Mouse (Mus musculus): ENCODE data around the gene Lexm. TPM values are rescaled to one million over a fixed set of nuclear protein-coding genes. Genes with fewer than 3 reads are reported as not detected.
A peak's percentile ranks its signal among the peaks of the same experiment; 100 is the strongest.

Lexm gene
- polyA plus RNA-seq, 1 experiment, result not detected

GRCm38 (mm10) chr4:106569680-106570079 is 47.4 kb downstream of the Lexm start:
- no peak overlapping the region for H3K27ac ChIP-seq (ENCODE audit: insufficient read depth, low read depth, low read length)
- H3K4me3 ChIP-seq (ENCODE audit: insufficient read depth, low read length), result no peak overlapping the region
- no peaks in the 10 kb centered on the region for H3K4me1 ChIP-seq (ENCODE audit: control insufficient read depth, insufficient read depth, low read length)
- no peak for TF ChIP-seq POLR2A (IDR thresholded peaks at IDR 0.05; ENCODE audit: borderline replicate concordance, low read depth, low read length)
- TF ChIP-seq CTCF (IDR thresholded peaks at IDR 0.05; ENCODE audit: low read depth, low read length), result no peak

- Histone ChIP-seq H3K27ac (ENCODE audit: insufficient read depth, low read depth, low read length) (no peak overlapping the region), H3K4me3 (ENCODE audit: insufficient read depth, low read length) (no peak overlapping the region), H3K4me1 (ENCODE audit: control insufficient read depth, insufficient read depth, low read length) (peaks cover 23% of the 10 kb centered on the region)
- TF ChIP-seq POLR2A (IDR thresholded peaks at IDR 0.05; ENCODE audit: borderline replicate concordance, low read depth, low read length), result no peak
- no peak for TF ChIP-seq CTCF (IDR thresholded peaks at IDR 0.05; ENCODE audit: low read depth, low read length)
These were observed 52.9 kb downstream of the Lexm start for GRCm38 (mm10) chr4:106564161-106564560.

DNA sequence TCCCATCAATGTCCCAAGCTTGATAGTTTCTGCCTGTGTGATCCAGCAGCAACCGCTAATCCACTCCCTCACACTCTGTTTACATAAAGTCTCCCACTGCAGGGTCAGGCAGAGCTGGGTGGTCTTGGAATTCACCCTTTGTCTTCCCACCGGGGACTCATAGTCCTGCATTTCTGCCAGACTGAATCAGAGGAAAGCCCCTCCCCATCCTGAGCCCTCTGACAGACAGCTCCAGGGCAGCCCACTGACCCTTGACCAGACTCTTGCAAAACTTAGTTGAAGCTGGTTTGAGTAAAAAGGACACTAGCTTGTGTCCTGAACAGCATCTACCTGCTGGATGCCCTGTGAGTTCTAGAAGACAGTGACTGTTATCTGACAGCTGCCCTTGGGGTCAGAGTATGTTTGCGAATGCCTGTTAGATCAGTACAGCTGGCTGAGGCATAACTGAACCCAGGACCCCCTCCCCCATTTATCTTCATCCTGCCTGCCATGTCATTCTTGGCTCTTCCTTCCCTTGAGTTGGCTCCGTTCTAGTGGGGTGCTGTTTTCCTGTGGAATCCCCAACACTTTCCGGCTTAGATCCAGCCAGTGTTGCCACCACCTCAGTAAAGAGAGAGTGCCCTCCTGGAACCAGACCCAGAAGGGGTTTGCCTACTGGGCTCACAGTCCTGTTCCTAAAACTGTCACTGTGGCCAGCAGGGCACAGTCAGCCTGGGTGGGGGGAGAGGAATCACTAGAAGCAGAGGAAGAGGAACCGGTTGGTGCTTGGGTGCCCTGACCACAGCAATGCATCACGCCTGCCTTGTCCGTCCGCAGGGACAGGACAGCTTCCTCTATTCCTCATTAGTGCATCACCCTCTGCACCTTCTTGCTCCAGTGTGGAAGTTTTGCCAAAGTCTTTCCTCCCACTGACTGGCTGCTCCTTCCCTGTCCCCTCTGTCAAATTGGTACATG is 53.9 kb downstream of the Lexm start:
- H3K4me1 ChIP-seq (ENCODE audit: control insufficient read depth, insufficient read depth, low read length), result peaks cover 23% of the 10 kb centered on the region
- H3K4me3 ChIP-seq (ENCODE audit: insufficient read depth, low read length), result peak overlapping the region; percentile 3; the same call in 1 of the 2 replicates
- H3K27ac ChIP-seq (ENCODE audit: insufficient read depth, low read depth, low read length), result 0 out of 2 replicates have a peak overlapping the region, but pooled peaks have one; percentile 18
- no peak for TF ChIP-seq POLR2A (IDR thresholded peaks at IDR 0.05; ENCODE audit: borderline replicate concordance, low read depth, low read length)
- no peak for TF ChIP-seq CTCF (IDR thresholded peaks at IDR 0.05; ENCODE audit: low read depth, low read length)

GRCm38 (mm10) chr4:106562006-106562405 is 55.0 kb downstream of the Lexm start:
- TF ChIP-seq POLR2A (IDR thresholded peaks at IDR 0.05; ENCODE audit: borderline replicate concordance, low read depth, low read length) (no peak), CTCF (IDR thresholded peaks at IDR 0.05; ENCODE audit: low read depth, low read length) (no peak)
- Histone ChIP-seq H3K4me3 (ENCODE audit: insufficient read depth, low read length) (peak overlapping the region; percentile 83), H3K27ac (ENCODE audit: insufficient read depth, low read depth, low read length) (no peak overlapping the region), H3K4me1 (ENCODE audit: control insufficient read depth, insufficient read depth, low read length) (peaks cover 23% of the 10 kb centered on the region)

DNA sequence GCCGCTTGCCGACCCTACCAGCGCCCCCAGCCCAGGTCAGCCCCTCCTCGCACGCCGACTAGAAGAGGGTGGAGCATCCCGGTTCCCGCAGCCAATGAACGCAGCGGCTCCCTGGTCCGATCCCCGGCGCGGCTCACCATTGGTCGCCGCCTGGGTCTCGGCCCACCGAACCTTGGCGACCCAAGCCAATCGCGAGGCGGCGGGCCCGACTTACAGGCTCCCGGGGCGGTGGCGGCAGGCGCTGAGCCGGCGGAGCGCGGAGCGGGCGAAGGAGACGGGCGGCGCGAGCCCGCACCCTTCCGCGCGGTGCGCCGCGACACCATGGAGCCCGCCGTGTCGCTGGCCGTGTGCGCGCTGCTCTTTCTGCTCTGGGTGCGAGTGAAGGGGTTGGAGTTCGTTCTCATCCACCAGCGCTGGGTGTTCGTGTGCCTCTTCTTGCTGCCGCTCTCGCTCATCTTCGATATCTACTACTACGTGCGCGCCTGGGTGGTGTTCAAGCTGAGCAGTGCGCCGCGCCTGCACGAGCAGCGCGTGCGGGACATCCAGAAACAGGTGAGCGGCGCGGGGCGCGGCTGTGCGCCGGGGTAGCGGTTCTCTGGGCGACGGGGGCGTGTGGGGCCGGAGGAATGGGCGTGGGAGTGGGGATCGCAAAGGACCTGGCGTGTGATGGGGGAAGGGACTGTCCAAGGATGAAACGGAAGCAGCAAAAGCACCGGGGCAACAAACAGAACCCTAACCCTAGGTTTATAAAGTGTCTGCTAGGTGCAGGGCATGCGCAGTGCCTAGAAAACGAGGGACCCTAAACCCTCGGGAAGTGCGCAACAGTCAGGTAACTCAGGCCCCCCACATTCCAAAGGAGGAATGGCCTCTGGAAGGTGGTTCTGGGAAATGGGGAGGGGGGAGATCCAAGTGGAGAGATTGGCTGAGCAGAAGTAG is 55.9 kb downstream of the Lexm start, which contains the start of gene Dhcr24:
Gene Dhcr24 (plus strand): TSS at position 193 of the 936 bp plus-strand sequence.
- Histone ChIP-seq H3K4me1 (ENCODE audit: control insufficient read depth, insufficient read depth, low read length) (peaks cover 23% of the 10 kb centered on the region), H3K27ac (ENCODE audit: insufficient read depth, low read depth, low read length) (peak within 1 kb of the TSS; percentile 37), H3K4me3 (ENCODE audit: insufficient read depth, low read length) (peak within 1 kb of the TSS; percentile 83)
- TF ChIP-seq POLR2A (IDR thresholded peaks at IDR 0.05; ENCODE audit: borderline replicate concordance, low read depth, low read length), result no peak
- TF ChIP-seq CTCF (IDR thresholded peaks at IDR 0.05; ENCODE audit: low read depth, low read length), result no peak

DNA sequence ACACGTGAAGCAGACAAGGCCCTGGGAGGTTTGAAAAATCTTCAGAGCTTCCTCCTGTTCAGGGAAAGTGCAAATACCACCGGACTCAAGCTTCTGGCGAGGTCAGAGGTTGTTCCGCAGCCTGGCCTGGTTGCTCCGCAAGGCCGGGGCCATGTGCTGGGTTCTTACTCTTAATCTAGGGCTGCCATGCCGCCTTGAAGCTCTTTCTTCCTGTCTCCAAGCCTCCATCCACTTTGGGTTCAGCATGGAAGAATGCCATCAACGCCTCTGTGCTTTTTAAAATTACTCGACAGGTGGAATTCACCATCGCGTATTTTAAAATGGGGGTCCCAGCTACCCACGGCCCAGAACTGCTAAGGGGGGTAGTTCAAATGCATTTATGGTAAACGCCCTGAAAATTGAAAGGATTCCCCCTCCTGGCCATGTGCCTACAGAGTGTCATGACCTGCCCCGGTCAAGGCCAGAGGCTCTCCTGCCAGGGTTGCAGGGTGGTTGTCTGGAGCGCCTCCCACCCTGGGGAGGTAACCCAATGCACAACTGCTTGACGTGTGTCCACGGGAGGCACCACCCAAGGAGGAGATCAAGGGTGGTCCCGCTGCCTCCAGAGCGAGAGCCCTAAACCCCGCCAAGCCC is 56.7 kb downstream of the Lexm start:
- H3K4me1 ChIP-seq (ENCODE audit: control insufficient read depth, insufficient read depth, low read length), result peaks cover 23% of the 10 kb centered on the region
- TF ChIP-seq POLR2A (IDR thresholded peaks at IDR 0.05; ENCODE audit: borderline replicate concordance, low read depth, low read length) (no peak), CTCF (IDR thresholded peaks at IDR 0.05; ENCODE audit: low read depth, low read length) (no peak)
- peak overlapping the region; percentile 28 for H3K27ac ChIP-seq (ENCODE audit: insufficient read depth, low read depth, low read length)
- peak overlapping the region; percentile 83 for H3K4me3 ChIP-seq (ENCODE audit: insufficient read depth, low read length)

GRCm38 (mm10) chr4:106559343-106560212 is 57.5 kb downstream of the Lexm start:
- H3K27ac ChIP-seq (ENCODE audit: insufficient read depth, low read depth, low read length), result no peak overlapping the region
- no peak for TF ChIP-seq CTCF (IDR thresholded peaks at IDR 0.05; ENCODE audit: low read depth, low read length)
- TF ChIP-seq POLR2A (IDR thresholded peaks at IDR 0.05; ENCODE audit: borderline replicate concordance, low read depth, low read length), result no peak
- H3K4me3 ChIP-seq (ENCODE audit: insufficient read depth, low read length), result no peak overlapping the region
- H3K4me1 ChIP-seq (ENCODE audit: control insufficient read depth, insufficient read depth, low read length), result peaks cover 23% of the 10 kb centered on the region

DNA sequence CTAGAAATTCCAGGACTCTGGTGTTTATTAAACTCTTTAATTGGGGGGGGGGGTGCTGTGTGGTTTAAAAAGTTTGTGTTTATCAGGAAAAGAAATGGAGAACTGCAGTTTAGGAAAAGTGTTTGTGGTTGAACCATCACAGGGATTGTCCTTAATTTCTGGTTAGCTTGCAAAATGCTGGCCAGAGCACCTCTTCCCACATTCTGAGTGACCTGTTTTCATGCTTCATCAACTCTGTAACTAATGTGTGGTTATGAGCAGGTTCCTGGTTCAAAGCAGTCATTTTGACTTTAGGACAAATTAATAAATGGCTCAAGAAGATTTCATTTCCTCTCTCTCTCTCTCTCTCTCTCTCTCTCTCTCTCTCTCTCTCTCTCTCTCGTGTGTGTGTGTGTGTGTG is 59.1 kb downstream of the Lexm start:
- TF ChIP-seq CTCF (IDR thresholded peaks at IDR 0.05; ENCODE audit: low read depth, low read length), result no peak
- TF ChIP-seq POLR2A (IDR thresholded peaks at IDR 0.05; ENCODE audit: borderline replicate concordance, low read depth, low read length), result no peak
- Histone ChIP-seq H3K4me3 (ENCODE audit: insufficient read depth, low read length) (no peak overlapping the region), H3K27ac (ENCODE audit: insufficient read depth, low read depth, low read length) (no peak overlapping the region), H3K4me1 (ENCODE audit: control insufficient read depth, insufficient read depth, low read length) (peaks cover 12% of the 10 kb centered on the region)
